Mouse (Mus musculus) brain, embryonic 14.5 days (tissue): ENCODE results near the gene Slc22a12.

Experiments
- CTCF ChIP-seq: fragments of 200-500 bp; IDR thresholded peaks from 2 replicates; pipeline ENCODE4 v1.5.1; 2012; ENCODE audit warnings: inconsistent platforms, mild to moderate bottlenecking, moderate library complexity, borderline replicate concordance; ENCODE audit not compliant: insufficient read depth, insufficient read length; ENCODE audit errors: extremely low read depth
- POLR2A ChIP-seq: fragments of 200-500 bp; IDR thresholded peaks from 2 replicates; pipeline ENCODE4 v1.6.1; 2012; ENCODE audit warnings: mild to moderate bottlenecking, inconsistent platforms, borderline replicate concordance; ENCODE audit not compliant: poor library complexity, insufficient read depth, insufficient read length, severe bottlenecking; ENCODE audit errors: extremely low read depth

- TF ChIP-seq POLR2A (no peak), CTCF (no peak)
Measured at GRCm38 (mm10) chr19:6519483-6519882, 23.3 kb downstream of the Slc22a12 start.
